In the genomic region with DNA sequence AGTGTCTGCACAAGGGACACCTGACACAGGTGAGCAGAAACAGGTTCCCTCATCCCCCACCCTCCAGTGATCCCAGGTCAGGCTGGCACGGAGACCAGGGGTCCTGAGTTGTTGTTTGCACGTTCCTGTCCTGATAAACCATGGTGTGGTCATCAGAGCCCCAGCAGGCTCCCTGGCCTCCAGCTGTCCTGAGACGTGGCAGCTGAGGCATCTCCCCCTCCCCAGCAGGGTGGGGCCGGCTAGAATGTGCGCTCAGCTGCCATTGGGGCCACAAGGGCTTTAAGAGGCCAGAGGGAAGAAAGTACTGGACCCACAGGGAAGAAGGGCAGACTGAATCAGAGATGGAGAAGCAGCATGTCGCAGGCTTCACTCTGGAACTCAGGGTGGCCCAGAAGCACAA, we compare ENCODE assay signal across 18 mouse cellular contexts.
"Had no signal": no experiment of that assay in that cellular context is flagged by ENCODE, and none has a peak within 500 bp of the region (broad histone marks: within the 10 kb centered on the region; RNA-seq: fewer than 3 reads in every experiment).

No protein-coding gene starts in this region.

- H3K9me3 ChIP-seq: limb, embryonic 15.5 days; midbrain, embryonic 13.5 days; stomach, embryonic 15.5 days had no signal

- H3K27me3 ChIP-seq: limb, embryonic 15.5 days; midbrain, embryonic 13.5 days; stomach, embryonic 15.5 days had no signal

- H3K4me2 ChIP-seq: limb, embryonic 15.5 days; liver, embryonic 11.5 days; lung, embryonic 14.5 days; midbrain, embryonic 13.5 days; stomach, embryonic 15.5 days had no signal

- DNase-seq: kidney, adult 18-20 months; kidney, adult 9 months; kidney, postnatal 14 days; kidney, postnatal 4 days; liver, postnatal 0 days; lung, embryonic 14.5 days; retina, postnatal 1 day; right cerebral cortex, postnatal 25 days; spleen, adult 18-20 months; thymus, postnatal 36 days had no signal

- ATAC-seq: intestine, embryonic 16.5 days; liver, postnatal 0 days; lung, postnatal 0 days; midbrain, embryonic 13.5 days had no signal

- H3K36me3 ChIP-seq: limb, embryonic 15.5 days; stomach, embryonic 15.5 days had no signal

- H3K9ac ChIP-seq: limb, embryonic 15.5 days; liver, embryonic 14.5 days; liver, postnatal 0 days; lung, embryonic 14.5 days; midbrain, embryonic 13.5 days; stomach, embryonic 15.5 days had no signal

- H3K4me3 ChIP-seq: limb, embryonic 15.5 days; midbrain, embryonic 13.5 days; stomach, embryonic 15.5 days had no signal

- H3K27ac ChIP-seq: limb, embryonic 15.5 days; liver, embryonic 14.5 days; macrophage; midbrain, embryonic 13.5 days; stomach, embryonic 15.5 days had no signal
